Mouse (Mus musculus): Measurements from ENCODE around the gene Usp6nl. TPM values are rescaled to one million over a fixed set of nuclear protein-coding genes. Genes with fewer than 3 reads are reported as not detected.

The Usp6nl gene
- polyA plus RNA-seq, 2 experiments = 2.8 to 3.3 TPM

GRCm38 (mm10) chr2:6306861-6307260 lies 15.6 kb upstream of the Usp6nl start:
- Histone ChIP-seq H3K36me3 (replicated peaks; ENCODE audit: control insufficient read depth, insufficient read depth, low read depth) (no peaks in the 10 kb centered on the region), H3K27me3 (ENCODE audit: control insufficient read depth, insufficient read depth, low read length) (no peaks in the 10 kb centered on the region), H3K27ac (no peak overlapping the region), H3K9ac (replicated peaks) (no peak overlapping the region), H3K4me1 (replicated peaks; ENCODE audit: control insufficient read depth in 2 of 2, insufficient read depth in 2 of 2, low read length in 1 of 2) (0 out of 4 replicates have a peak, but pooled peaks cover 0 to 4% of the 10 kb centered on the region in 2 experiments), H3K4me3 (ENCODE audit: insufficient read depth in 1 of 2, low read depth in 2 of 2, low read length in 2 of 2) (no peak overlapping the region), H3K9me3 (ENCODE audit: control insufficient read depth, low read length) (no peaks in the 10 kb centered on the region), H3K4me2 (ENCODE audit: low read depth) (no peak overlapping the region)
- no peak for TF ChIP-seq EP300 (IDR thresholded peaks at IDR 0.05; ENCODE audit: low read depth)
- TF ChIP-seq CTCF (IDR thresholded peaks at IDR 0.05; ENCODE audit: low read depth) = no peak
- DNase-seq (ENCODE audit: low read depth in 3 of 3, low spot score in 3 of 3) = no peak
- ATAC-seq (ENCODE audit: insufficient read depth) = no peak
- 72% methylated on average over 3 of the region's 3 CpGs for WGBS (ENCODE audit: insufficient replicate concordance)

- WGBS (ENCODE audit: insufficient replicate concordance) = 40% methylated on average over 6 of the region's 6 CpGs
- H3K9me3 ChIP-seq (ENCODE audit: control insufficient read depth, low read length) = no peaks in the 10 kb centered on the region
- ATAC-seq (ENCODE audit: insufficient read depth) = no peak
- H3K36me3 ChIP-seq (replicated peaks; ENCODE audit: control insufficient read depth, insufficient read depth, low read depth) = no peaks in the 10 kb centered on the region
- no peak overlapping the region for H3K4me2 ChIP-seq (ENCODE audit: low read depth)
- no peak overlapping the region for H3K9ac ChIP-seq (replicated peaks)
- peaks cover 3 to 4% of the 10 kb centered on the region in 2 experiments; a peak in 1 of 4 replicates for H3K4me1 ChIP-seq (replicated peaks; ENCODE audit: control insufficient read depth in 2 of 2, insufficient read depth in 2 of 2, low read length in 1 of 2)
- no peak for DNase-seq (ENCODE audit: low read depth in 3 of 3, low spot score in 3 of 3)
- TF ChIP-seq EP300 (IDR thresholded peaks at IDR 0.05; ENCODE audit: low read depth) = no peak
- TF ChIP-seq CTCF (IDR thresholded peaks at IDR 0.05; ENCODE audit: low read depth) = no peak
- no peaks in the 10 kb centered on the region for H3K27me3 ChIP-seq (ENCODE audit: control insufficient read depth, insufficient read depth, low read length)
- no peak overlapping the region for H3K27ac ChIP-seq
- no peak overlapping the region for H3K4me3 ChIP-seq (ENCODE audit: insufficient read depth in 1 of 2, low read depth in 2 of 2, low read length in 2 of 2)
These were observed 13.1 kb upstream of the Usp6nl start for GRCm38 (mm10) chr2:6309373-6309821.

DNA sequence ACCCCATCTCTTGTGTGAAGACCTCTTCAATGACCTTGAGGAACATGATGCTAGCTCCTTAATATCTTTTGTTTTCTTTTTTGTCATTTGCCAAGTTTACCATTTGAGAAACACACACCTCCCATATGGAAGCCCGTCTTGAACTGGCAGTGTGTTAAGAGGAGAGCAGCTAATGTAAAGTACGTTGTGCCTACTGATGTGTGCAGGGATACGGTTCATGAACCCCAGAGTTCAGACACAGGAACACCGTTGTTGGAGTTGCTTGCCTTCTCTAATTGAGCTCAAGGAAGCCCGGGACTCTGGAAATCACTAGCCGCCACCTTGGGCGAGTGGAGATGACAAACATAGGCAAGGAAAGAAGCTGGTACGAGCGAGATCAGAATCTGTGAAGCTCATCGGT lies 9.7 kb upstream of the Usp6nl start:
- DNase-seq (ENCODE audit: low read depth in 3 of 3, low spot score in 3 of 3) (no peak), ATAC-seq (ENCODE audit: insufficient read depth) (no peak)
- Histone ChIP-seq H3K4me3 (ENCODE audit: insufficient read depth in 1 of 2, low read depth in 2 of 2, low read length in 2 of 2) (no peak overlapping the region), H3K9me3 (ENCODE audit: control insufficient read depth, low read length) (no peaks in the 10 kb centered on the region), H3K4me1 (replicated peaks; ENCODE audit: control insufficient read depth in 2 of 2, insufficient read depth in 2 of 2, low read length in 1 of 2) (peaks cover 0 to 3% of the 10 kb centered on the region in 2 experiments; a peak in 1 of 4 replicates), H3K4me2 (ENCODE audit: low read depth) (no peak overlapping the region), H3K27ac (no peak overlapping the region), H3K36me3 (replicated peaks; ENCODE audit: control insufficient read depth, insufficient read depth, low read depth) (no peaks in the 10 kb centered on the region), H3K27me3 (ENCODE audit: control insufficient read depth, insufficient read depth, low read length) (no peaks in the 10 kb centered on the region; the same call in 1 of the 2 replicates), H3K9ac (replicated peaks) (no peak overlapping the region)
- 79% methylated on average over 10 of the region's 10 CpGs for WGBS (ENCODE audit: insufficient replicate concordance)
- TF ChIP-seq CTCF (IDR thresholded peaks at IDR 0.05; ENCODE audit: low read depth) = no peak
- TF ChIP-seq EP300 (IDR thresholded peaks at IDR 0.05; ENCODE audit: low read depth) = no peak

DNA sequence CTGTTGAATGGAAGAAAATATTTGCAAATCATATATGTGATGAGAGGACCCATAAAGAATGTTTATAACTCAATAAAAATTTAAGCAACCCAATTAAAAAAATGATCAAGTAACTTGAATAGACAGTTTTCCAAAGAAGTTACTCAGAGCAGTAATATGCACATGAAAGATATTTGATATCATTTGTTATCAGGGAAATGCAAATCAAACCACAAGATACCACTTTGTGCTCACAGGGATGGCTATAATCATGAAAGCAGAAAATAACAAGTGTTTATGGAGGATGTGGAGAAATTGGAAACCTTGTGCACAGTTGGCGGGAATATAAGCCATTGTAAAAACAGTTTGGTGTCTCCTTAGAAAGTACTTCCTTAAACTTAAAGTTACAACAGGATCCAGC lies 8.7 kb upstream of the Usp6nl start:
- Histone ChIP-seq H3K27me3 (ENCODE audit: control insufficient read depth, insufficient read depth, low read length) (no peaks in the 10 kb centered on the region; the same call in 1 of the 2 replicates), H3K9me3 (ENCODE audit: control insufficient read depth, low read length) (no peaks in the 10 kb centered on the region), H3K36me3 (replicated peaks; ENCODE audit: control insufficient read depth, insufficient read depth, low read depth) (no peaks in the 10 kb centered on the region), H3K27ac (no peak overlapping the region), H3K4me3 (ENCODE audit: insufficient read depth in 1 of 2, low read depth in 2 of 2, low read length in 2 of 2) (no peak overlapping the region), H3K4me2 (ENCODE audit: low read depth) (no peak overlapping the region), H3K4me1 (replicated peaks; ENCODE audit: control insufficient read depth in 2 of 2, insufficient read depth in 2 of 2, low read length in 1 of 2) (peaks cover 0 to 3% of the 10 kb centered on the region in 2 experiments; a peak in 1 of 4 replicates), H3K9ac (replicated peaks) (no peak overlapping the region)
- no peak for TF ChIP-seq CTCF (IDR thresholded peaks at IDR 0.05; ENCODE audit: low read depth)
- TF ChIP-seq EP300 (IDR thresholded peaks at IDR 0.05; ENCODE audit: low read depth) = no peak
- DNase-seq (ENCODE audit: low read depth in 3 of 3, low spot score in 3 of 3) = no peak
- 76% methylated on average over 1 of the region's 1 CpGs for WGBS (ENCODE audit: insufficient replicate concordance)
- ATAC-seq (ENCODE audit: insufficient read depth) = no peak

GRCm38 (mm10) chr2:6320153-6320552 lies 2.3 kb upstream of the Usp6nl start:
- TF ChIP-seq EP300 (IDR thresholded peaks at IDR 0.05; ENCODE audit: low read depth) (no peak), CTCF (IDR thresholded peaks at IDR 0.05; ENCODE audit: low read depth) (no peak)
- no peak overlapping the region for H3K27ac ChIP-seq
- H3K4me3 ChIP-seq (ENCODE audit: insufficient read depth in 1 of 2, low read depth in 2 of 2, low read length in 2 of 2) = no peak overlapping the region
- no peak overlapping the region for H3K4me2 ChIP-seq (ENCODE audit: low read depth)
- no peaks in the 10 kb centered on the region; the same call in 1 of the 2 replicates for H3K27me3 ChIP-seq (ENCODE audit: control insufficient read depth, insufficient read depth, low read length)
- 77% methylated on average over 3 of the region's 3 CpGs for WGBS (ENCODE audit: insufficient replicate concordance)
- H3K4me1 ChIP-seq (replicated peaks; ENCODE audit: control insufficient read depth in 2 of 2, insufficient read depth in 2 of 2, low read length in 1 of 2) = peaks cover 7 to 17% of the 10 kb centered on the region in 2 experiments
- H3K36me3 ChIP-seq (replicated peaks; ENCODE audit: control insufficient read depth, insufficient read depth, low read depth) = no peaks in the 10 kb centered on the region
- DNase-seq (ENCODE audit: low read depth in 3 of 3, low spot score in 3 of 3) = no peak
- no peak for ATAC-seq (ENCODE audit: insufficient read depth)
- no peaks in the 10 kb centered on the region for H3K9me3 ChIP-seq (ENCODE audit: control insufficient read depth, low read length)
- H3K9ac ChIP-seq (replicated peaks) = no peak overlapping the region
